Mouse (Mus musculus) CD4-positive, CD25-positive, alpha-beta regulatory T cell, adult 4 months (primary cell): ENCODE results near the gene Abhd12. TPM values are rescaled to one million over a fixed set of nuclear protein-coding genes. Genes with fewer than 3 reads are reported as not detected.

Experiments
- ATAC-seq: one replicate; pipeline ENCODE4 v1.8.0; 2017
- polyA plus RNA-seq, 2 experiments: library from polyadenylated mRNA; unstranded; fragments of 100-300 nt; shearing (Covaris generic); gene quantifications; one replicate each; pipeline ENCODE4 v1.2.1; 2017

Gene Abhd12
- polyA plus RNA-seq, 2 experiments from 2014 or later = 11.2 to 14.5 TPM

GRCm38 (mm10) chr2:150803035-150803434 is 101.5 kb downstream of the Abhd12 start:
- peak; percentile 79 for ATAC-seq

DNA sequence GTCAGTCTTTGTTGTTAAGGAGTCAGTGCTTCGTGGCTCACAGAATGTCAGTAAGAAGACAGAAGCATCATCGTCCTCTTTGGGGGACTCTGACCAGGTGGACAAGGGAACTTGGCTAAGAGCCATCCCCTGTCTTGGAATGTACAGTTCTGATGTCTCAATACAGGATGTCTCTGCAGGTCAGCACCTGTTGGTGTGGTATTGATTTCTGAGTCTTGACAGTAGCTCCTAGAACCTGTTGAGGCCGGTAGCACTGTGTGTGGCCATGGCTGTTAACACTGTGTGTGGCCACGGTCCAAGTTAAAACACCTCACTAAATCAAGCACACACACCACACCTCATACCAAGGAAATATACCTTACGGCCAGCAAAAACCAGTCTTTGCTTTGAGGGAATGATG is 103.9 kb downstream of the Abhd12 start:
- ATAC-seq = no peak

DNA sequence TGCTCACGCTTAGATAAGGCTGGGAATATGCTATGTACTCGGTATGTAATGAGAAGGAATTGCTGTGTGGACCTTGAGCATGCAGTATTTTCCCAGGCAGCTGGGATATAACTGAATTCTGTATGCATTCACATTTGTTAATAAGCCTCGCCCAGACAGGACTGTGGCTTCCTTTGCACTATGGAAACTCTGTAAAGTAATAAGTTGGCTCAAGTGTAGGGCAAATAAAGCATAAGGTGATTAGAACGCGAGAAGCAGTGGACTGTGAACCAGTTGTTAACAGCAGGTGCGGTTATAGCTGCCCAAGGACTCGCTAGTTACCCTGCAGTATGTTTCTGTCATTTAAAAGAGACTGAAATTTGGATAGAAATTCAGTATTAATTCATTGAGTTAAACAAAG is 106.5 kb downstream of the Abhd12 start:
- no peak for ATAC-seq

GRCm38 (mm10) chr2:150793320-150793719 is 111.2 kb downstream of the Abhd12 start:
- ATAC-seq = no peak

- ATAC-seq = no peak
Observed at GRCm38 (mm10) chr2:150788768-150789550, 115.6 kb downstream of the Abhd12 start.

DNA sequence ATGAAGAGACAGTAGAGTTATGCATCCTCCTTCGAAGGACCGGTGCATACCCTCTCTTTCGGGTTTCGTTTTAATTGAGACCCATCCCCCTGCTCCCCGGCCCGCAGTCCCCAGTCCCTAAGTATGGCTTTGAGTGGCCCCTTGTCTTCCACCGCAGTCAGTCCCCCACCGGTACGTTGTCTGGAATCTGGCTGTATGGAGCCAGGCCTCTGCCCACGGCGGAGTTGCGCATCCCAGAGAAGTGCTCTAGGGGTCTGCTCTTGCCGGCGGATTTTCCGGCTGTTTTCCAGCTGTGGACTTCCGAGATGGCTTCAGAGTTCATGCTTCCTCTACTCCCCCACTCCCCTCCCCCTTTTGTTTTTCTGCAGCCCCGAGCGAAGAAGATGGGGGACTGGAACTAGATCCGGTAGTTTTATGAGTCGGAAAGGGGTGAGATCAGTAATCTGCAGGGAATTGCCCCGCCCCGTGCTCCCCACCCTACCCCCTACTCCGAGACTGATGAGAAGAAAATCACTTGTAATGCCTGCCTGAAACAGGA is 117.2 kb downstream of the Abhd12 start:
- peak; percentile 21 for ATAC-seq

- peak; percentile 92 for ATAC-seq
Observed at GRCm38 (mm10) chr2:150786251-150787180, 118.0 kb downstream of the Abhd12 start, which contains the start of gene Pygb. TSS of gene Pygb (plus strand) at chr2:150786735.

GRCm38 (mm10) chr2:150782801-150783200 is 121.7 kb downstream of the Abhd12 start:
- ATAC-seq = no peak

Other genes starting within 250 kb of the Abhd12 start
- 10 to 100 TPM; 13.8 to 21.7 TPM for gene Acss1, start 236.2 kb downstream of the Abhd12 start, polyA plus RNA-seq
- gene Vsx1, start 215.4 kb downstream of the Abhd12 start, polyA plus RNA-seq = not detected
- 10 to 100 TPM; 30.1 to 49.1 TPM for gene Entpd6, start 155.7 kb downstream of the Abhd12 start, polyA plus RNA-seq
- 10 to 100 TPM; 34.4 to 85.4 TPM for gene Pygb, start 118.0 kb downstream of the Abhd12 start, polyA plus RNA-seq
- gene Gins1, start 659 bp upstream of the Abhd12 start, polyA plus RNA-seq = 1 to 10 TPM; 5.5 to 6.9 TPM
- gene Ninl, start 134.6 kb upstream of the Abhd12 start, polyA plus RNA-seq = under 1 TPM; 0.23 to 0.37 TPM
- 10 to 100 TPM; 28.1 to 30.3 TPM for gene Nanp, start 134.7 kb upstream of the Abhd12 start, polyA plus RNA-seq
- not detected for gene Gm14151, start 187.6 kb upstream of the Abhd12 start, polyA plus RNA-seq
- not detected for gene Gm14147, start 193.5 kb upstream of the Abhd12 start, polyA plus RNA-seq